Mouse (Mus musculus) frontal cortex, adult 2 months (tissue): ENCODE data around the gene Sik3. TPM values are rescaled to one million over a fixed set of nuclear protein-coding genes. Genes with fewer than 3 reads are reported as not detected.
"Not testable (repeated sequence)": the region's sequence is repeated elsewhere in the genome, so short reads cannot be mapped to it uniquely, and the experiment has no call there.

ENCODE experiments used
- DNase-seq, 2 experiments: peaks; one replicate each; pipeline ENCODE4 v3.0.0; 2022; ENCODE audit warnings: low spot score in 1 of 2; ENCODE audit errors: extremely low spot score in 1 of 2
- polyA plus RNA-seq: library from polyadenylated mRNA; depleted of rRNA; stranded (reverse); fragments of >200 nt; gene quantifications from 2 replicates; pipeline ENCODE4 v1.2.3, GENCODE M21; 2012

Gene Sik3
- polyA plus RNA-seq, 1 experiment: 54.9 TPM

GRCm38 (mm10) chr9:46049525-46049924 is 36.9 kb downstream of the Sik3 start:
- DNase-seq: no peak

DNA sequence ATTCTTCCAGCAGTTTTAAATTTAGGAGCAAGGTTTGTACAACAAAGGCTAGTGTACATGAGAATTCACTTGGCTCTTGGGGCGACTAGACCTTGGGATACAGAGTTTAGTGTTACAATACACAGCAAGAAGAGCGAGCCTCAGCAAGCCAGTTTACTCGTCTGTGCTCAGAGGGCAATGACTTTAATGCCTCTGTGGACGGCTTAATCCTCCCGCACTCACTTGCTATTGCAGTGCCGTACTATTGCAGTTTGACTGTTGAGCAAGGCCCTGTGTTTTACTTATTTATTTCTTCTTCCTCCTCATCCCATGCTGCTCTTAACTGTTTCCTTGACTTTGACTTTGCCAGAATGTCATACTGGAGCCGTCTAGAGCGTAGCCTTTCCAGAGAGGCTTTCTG is 37.6 kb downstream of the Sik3 start:
- no peak for DNase-seq

DNA sequence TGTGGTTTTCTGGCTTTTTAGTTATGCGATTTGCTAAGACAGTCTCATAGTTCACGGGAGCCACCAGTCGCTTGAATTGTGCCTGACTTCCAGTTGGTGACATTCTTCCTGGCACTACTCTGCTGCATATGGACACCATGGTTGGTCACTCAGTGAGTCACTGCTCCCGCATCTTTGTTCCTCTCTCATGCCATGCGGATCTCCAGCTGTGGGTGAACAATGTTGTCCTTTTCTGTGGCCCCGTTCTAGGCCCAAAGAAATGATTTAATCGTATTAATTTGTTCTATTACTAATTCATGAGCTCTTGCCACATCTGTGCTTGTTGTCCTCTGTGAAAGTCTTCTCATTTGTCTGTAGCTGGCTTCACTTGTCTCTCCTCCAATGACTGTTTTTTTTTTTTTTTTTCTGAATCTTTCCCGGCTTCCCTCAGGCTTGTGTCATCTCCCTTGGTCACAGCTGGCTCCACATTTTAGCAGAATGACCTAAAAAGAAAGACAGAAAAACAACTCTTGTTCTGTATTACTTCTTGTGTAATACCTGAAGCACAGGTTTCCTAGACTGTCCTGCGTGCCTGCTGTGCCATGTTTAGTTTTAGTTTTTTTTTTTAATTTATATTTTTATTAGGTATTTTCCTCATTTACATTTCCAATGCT is 40.5 kb downstream of the Sik3 start:
- peak; percentile 21 to 32 for DNase-seq

DNA sequence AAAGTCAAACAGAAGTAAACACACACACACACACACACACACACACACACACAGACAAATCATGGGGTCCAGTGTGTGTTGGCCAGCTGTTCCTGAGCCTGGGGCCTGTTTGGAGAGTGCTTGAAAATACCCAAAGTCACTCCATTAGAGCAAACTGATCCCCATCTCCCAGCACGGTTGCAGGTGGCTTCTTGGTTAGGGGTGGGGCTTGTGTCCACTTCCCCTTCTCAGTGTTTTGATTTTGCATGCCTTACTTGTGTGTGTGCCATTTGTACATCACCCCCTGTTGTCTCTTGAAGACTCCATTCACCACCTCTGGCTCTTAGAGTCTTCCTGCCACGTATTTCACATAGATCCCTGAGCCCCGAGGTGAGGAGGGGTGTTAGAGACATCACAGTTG is 45.4 kb downstream of the Sik3 start:
- DNase-seq: no peak

- no peak for DNase-seq
Measured at GRCm38 (mm10) chr9:46060249-46060648, 47.6 kb downstream of the Sik3 start.

- peak; percentile 36 to 59 for DNase-seq
Measured at GRCm38 (mm10) chr9:46061696-46062425, 49.2 kb downstream of the Sik3 start.

GRCm38 (mm10) chr9:46064331-46064730 is 51.7 kb downstream of the Sik3 start:
- no peak for DNase-seq

- no peak for DNase-seq
Measured at GRCm38 (mm10) chr9:46066711-46067110, 54.1 kb downstream of the Sik3 start.

GRCm38 (mm10) chr9:46067691-46068090 is 55.1 kb downstream of the Sik3 start:
- DNase-seq: no peak

DNA sequence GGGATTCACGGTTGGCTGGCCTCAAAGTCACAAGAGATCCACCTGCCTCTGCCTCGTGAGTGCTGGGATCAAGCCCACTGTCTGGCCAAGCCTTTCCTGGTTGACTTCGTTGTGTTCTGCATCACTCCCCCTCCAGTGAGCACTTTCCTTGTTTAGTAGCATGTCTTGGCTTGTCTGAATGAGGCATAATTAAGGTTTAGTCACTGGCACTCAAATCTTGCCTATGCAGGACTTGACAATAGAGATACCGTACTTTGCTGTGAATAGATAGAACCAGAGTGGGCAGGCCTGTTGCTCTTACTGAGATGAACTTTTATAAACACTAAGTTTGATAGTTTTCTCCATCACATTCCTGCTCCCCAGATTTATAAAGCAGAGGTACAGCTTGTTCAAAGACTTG is 56.4 kb downstream of the Sik3 start:
- no peak for DNase-seq

- DNase-seq: no peak
Measured at GRCm38 (mm10) chr9:46072101-46072835, 59.6 kb downstream of the Sik3 start.

DNA sequence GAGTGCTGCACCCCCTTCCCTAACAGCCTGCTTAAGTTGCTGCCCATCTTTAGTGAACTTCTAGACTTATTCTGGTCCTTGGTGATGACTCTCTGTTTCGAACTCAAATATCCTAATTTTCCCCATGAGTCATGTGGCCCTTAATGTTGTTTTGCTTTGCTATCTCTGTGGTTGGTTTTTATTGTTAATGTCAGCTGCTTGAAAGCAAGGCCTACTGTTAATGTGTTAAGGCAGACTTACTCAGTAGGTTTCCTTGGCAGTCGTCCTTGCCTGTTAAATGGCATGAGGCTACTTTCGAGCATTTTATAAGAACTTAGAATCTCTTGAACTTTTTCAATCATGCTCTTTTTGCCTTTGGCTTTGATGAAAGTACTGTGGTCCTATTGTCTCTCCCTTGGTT is 60.8 kb downstream of the Sik3 start:
- DNase-seq: no peak

DNA sequence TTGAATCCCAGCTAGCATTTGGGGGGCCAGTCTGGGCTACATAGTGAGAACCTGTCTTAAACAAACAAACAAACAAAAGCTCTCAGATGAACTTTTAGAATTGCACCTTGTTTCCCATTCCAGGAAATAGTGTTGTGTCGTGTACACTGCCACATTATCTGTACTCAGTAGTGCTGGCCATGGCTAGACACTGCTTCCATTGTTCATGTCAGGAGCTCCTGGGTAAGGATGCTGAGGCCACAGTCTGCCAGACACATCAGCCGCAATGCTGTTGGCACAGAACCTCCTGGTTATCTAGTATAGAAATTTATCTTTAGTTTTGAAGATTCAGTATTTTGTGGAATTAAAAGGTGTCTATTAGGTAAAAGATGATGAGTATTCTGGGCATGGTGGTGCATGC is 63.0 kb downstream of the Sik3 start:
- no peak for DNase-seq

- DNase-seq: peak; percentile 70 to 73
Measured at GRCm38 (mm10) chr9:46082381-46082821, 69.8 kb downstream of the Sik3 start.

DNA sequence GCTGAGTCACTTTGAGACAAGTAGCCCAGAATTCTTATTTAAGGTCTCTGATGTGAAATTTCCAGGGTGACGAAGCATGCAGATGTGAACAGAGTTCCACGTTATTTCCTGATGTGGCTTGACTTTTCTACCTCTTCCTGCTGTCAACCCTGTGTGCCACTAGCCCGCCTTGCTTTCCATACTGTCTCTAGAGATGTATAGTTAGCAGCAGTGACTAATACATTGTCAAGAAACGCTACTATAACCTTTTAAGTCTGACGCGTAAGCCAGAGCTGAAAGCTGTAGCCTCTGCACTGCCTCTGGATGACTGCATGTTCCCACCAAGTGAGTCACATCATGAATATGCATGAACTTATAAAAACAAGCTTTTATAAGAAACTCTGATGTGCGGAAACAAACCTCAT is 70.9 kb downstream of the Sik3 start:
- DNase-seq: peak; percentile 72

- no peak for DNase-seq
Measured at GRCm38 (mm10) chr9:46085898-46086297, 73.3 kb downstream of the Sik3 start.

- DNase-seq: no peak
Measured at GRCm38 (mm10) chr9:46086826-46087225, 74.2 kb downstream of the Sik3 start.

- DNase-seq: no peak
Measured at GRCm38 (mm10) chr9:46087461-46087860, 74.8 kb downstream of the Sik3 start.

GRCm38 (mm10) chr9:46088722-46089121 is 76.1 kb downstream of the Sik3 start:
- no peak for DNase-seq

DNA sequence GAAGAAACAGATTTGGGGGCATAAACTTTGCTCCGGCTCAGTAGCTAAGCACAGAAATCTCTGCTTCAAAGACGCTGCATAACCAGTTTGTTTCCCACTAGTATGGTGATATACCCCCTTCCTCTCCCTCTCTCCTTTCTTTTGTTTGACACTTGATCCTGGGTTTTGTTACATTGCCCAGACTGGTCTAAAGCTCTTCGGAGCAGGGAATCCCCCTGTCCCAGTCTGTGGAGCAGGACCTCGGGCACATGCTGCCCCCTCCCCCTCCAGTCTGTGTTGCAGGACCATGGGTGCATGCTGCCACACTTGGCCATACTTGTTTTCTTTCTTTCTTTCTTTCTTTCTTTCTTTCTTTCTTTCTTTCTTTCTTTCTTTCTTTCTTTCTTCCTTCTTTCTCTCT is 77.4 kb downstream of the Sik3 start:
- no peak for DNase-seq

DNA sequence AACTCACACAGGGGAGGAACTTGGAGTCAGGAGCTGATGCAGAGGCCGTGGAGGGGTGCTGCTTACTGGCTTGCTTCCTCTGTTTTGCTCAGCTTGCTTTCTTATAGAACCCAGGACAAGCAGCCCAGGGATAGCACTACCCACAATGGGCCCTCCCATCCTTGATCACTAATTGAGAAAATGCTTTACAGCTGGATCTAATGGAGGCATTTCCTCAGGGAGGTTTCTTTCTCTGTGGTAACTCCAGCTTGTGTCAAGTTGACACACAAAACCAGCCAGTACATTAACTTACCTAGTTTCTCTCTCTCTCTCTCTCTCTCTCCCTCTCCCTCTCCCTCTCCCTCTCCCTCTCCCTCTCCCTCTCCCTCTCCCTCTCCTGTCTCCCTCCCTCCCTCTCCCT is 78.5 kb downstream of the Sik3 start:
- DNase-seq: not testable (repeated sequence)

DNA sequence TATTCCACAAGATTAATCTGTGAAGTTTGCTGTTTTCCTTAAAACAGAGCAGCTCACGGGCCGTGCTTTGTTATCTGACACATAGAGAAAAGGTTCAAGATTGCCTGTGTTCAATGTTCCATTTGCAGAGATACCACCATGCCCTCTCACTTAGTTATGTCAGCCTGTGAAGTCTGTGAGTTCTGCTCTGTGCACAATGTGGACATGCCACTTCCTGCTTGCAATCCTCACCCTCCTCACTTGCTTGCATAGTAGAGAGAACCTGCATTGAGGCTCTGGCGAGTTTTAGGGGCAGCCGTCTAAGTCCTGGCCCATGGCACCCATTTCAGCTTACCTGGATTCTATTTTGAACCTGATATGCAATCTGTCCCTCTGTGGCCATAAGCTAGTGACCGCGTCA is 80.0 kb downstream of the Sik3 start:
- no peak for DNase-seq
